Mouse (Mus musculus) heart, postnatal 0 days (tissue): ENCODE data around the gene C1ql4. TPM values are rescaled to one million over a fixed set of nuclear protein-coding genes. Genes with fewer than 3 reads are reported as not detected.

Experiments used
- ATAC-seq: fragments of 200-750 bp; cut with Nextera tagmentation; 2 replicates; pipeline ENCODE4 v1.8.0; 2017; ENCODE audit warnings: low read depth, moderate number of reproducible peaks, moderate library complexity; ENCODE audit not compliant: insufficient read depth
- DNase-seq: peaks from one replicate; pipeline ENCODE4 v3.0.0-alpha.2; 2016; ENCODE audit warnings: low spot score
- H3K27ac ChIP-seq: fragments of 300-500 bp; sonication (generic); 2 replicates; pipeline ENCODE4 v1.5.1; 2014; ENCODE audit warnings: low read depth, mild to moderate bottlenecking
- H3K27me3 ChIP-seq: fragments of 300-500 bp; sonication (generic); 2 replicates; pipeline ENCODE4 v1.6.1; 2014; ENCODE audit warnings: low read length, mixed read lengths; ENCODE audit not compliant: control insufficient read depth, insufficient read depth
- H3K36me3 ChIP-seq: fragments of 300-500 bp; sonication (generic); replicated peaks from 2 replicates; pipeline ENCODE4 v1.6.1; 2014; ENCODE audit warnings: low read length, mixed read lengths; ENCODE audit not compliant: control insufficient read depth, insufficient read depth
- H3K4me1 ChIP-seq: fragments of 300-500 bp; sonication (generic); 2 replicates; pipeline ENCODE4 v1.6.1; 2014; ENCODE audit warnings: antibody characterized with exemption; ENCODE audit not compliant: control insufficient read depth, insufficient read depth
- H3K4me2 ChIP-seq: fragments of 300-500 bp; sonication (generic); 2 replicates; pipeline ENCODE4 v1.6.1; 2014; ENCODE audit warnings: low read depth, mild to moderate bottlenecking, low read length, moderate library complexity
- H3K4me3 ChIP-seq: fragments of 300-500 bp; sonication (generic); 2 replicates; pipeline ENCODE4 v1.5.1; 2014; ENCODE audit warnings: low read depth, low read length
- H3K9ac ChIP-seq: fragments of 300-500 bp; sonication (generic); replicated peaks from 2 replicates; pipeline ENCODE4 v1.6.1; 2014; ENCODE audit warnings: low read depth, low read length, mixed read lengths
- H3K9me3 ChIP-seq: fragments of 300-500 bp; sonication (generic); replicated peaks from 2 replicates; pipeline ENCODE4 v1.6.1; 2016; ENCODE audit warnings: low read length; ENCODE audit not compliant: control insufficient read depth
- CTCF ChIP-seq: IDR thresholded peaks from 2 replicates; pipeline ENCODE4 v1.5.1; 2016; ENCODE audit warnings: antibody characterized with exemption, control low read depth, low read depth
- EP300 ChIP-seq: IDR thresholded peaks from 2 replicates; pipeline ENCODE4 v1.6.1; 2016; ENCODE audit warnings: antibody characterized with exemption, low read depth
- WGBS: fragments of 180-500 bp; shearing (Covaris S2); extraction: QIAGEN DNeasy Blood & Tissue Kit; methylation state at CpG from one replicate; pipeline ENCODE4 v1.1.7; 2014; 5-methylcytosine and 5-hydroxymethylcytosine counted together
- polyA plus RNA-seq: library from polyadenylated mRNA; unstranded; fragments of >200 nt; fragmentation: Nextera tagmentation; extraction: Ambion mirVana; gene quantifications from 2 replicates; pipeline ENCODE4 v1.2.1, GENCODE M21; 2015
- total RNA-seq: library from RNA; depleted of rRNA; stranded (reverse); fragments of >200 nt; gene quantifications from 2 replicates; pipeline ENCODE4 v1.2.3, GENCODE M21; 2014; ENCODE audit warnings: low replicate concordance

C1ql4 gene
- total and polyA plus RNA-seq, 2 experiments from 2014 or later = 0.20 TPM; not detected in 1

GRCm38 (mm10) chr15:99126816-99127365, 39.3 kb upstream of the C1ql4 start:
- DNase-seq (no peak), ATAC-seq (peak; percentile 19)
- under 1% methylated on average over 30 of the region's 35 CpGs for WGBS

DNA sequence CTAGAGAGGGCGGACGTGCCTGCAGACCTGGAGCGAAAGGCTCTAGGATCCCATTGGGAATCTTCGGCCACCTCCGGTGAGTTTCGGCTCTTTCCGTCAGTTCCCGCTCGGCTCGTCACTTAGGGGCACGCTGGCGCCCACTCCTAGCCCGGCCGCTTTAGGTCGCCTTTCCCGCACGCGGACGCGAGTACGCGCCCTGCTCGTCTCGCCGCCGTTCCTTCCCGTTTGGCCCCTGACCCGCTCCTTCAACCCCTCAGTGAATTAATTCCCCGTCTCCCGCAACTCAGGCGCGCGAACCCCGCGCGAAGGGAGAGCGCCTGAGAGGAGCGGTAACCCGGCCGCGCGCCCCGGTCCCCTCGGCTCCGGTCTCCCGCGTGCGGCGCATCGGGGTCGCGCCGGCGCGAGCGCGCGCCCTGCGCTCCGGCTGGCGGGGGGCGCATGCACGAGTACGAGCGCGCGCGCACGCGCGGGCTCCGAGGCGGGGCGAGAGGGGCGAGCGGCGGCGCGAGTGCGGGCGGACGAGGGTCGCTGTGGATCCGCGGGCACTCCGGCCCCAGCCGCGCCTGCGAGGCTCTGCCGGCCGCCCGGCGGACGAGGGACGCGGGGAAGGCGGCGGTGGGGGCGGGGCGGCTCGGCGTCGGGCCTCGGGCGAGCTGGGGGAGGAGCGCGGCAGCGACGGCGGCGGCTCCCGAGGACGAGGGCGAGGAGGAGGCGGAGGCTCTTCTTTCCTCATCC, 38.6 kb upstream of the C1ql4 start:
- ATAC-seq = peak; percentile 89
- TF ChIP-seq CTCF (no peak), EP300 (no peak)
- no peaks in the 10 kb centered on the region for H3K9me3 ChIP-seq

More at GRCm38 (mm10) chr15:99126816-99127365, 39.3 kb upstream of the C1ql4 start:
- no peak for TF ChIP-seq EP300
- TF ChIP-seq CTCF = no peak
- peak overlapping the region; percentile 96 for H3K9ac ChIP-seq
- peak overlapping the region; percentile 94 for H3K27ac ChIP-seq
- H3K27me3 ChIP-seq = no peaks in the 10 kb centered on the region
- H3K36me3 ChIP-seq = 0 out of 2 replicates have a peak, but pooled peaks cover 6% of the 10 kb centered on the region
- H3K4me1 ChIP-seq = peaks cover 27% of the 10 kb centered on the region; the same call in 1 of the 2 replicates
- peak overlapping the region; percentile 97 for H3K4me3 ChIP-seq
- no peaks in the 10 kb centered on the region for H3K9me3 ChIP-seq
- peak overlapping the region; percentile 88 for H3K4me2 ChIP-seq

GRCm38 (mm10) chr15:99125711-99126080, 38.1 kb upstream of the C1ql4 start, which contains the start of gene Spats2:
TSS of gene Spats2 (plus strand) at chr15:99125916.
- no peaks in the 10 kb centered on the region for H3K36me3 ChIP-seq
- H3K27me3 ChIP-seq = no peaks in the 10 kb centered on the region
- no peak for TF ChIP-seq CTCF
- no peak for TF ChIP-seq EP300
- peak within 1 kb of the TSS; percentile 88 for H3K4me2 ChIP-seq
- ATAC-seq = no peak
- peaks cover 26% of the 10 kb centered on the region; the same call in 1 of the 2 replicates for H3K4me1 ChIP-seq
- peak within 1 kb of the TSS; percentile 94 for H3K27ac ChIP-seq
- WGBS = 2% methylated on average over 12 of the region's 12 CpGs
- H3K9me3 ChIP-seq = no peaks in the 10 kb centered on the region
- no peak for DNase-seq
- H3K9ac ChIP-seq = peak within 1 kb of the TSS; percentile 96
- H3K4me3 ChIP-seq = peak within 1 kb of the TSS; percentile 97

More for the DNA sequence above, 38.6 kb upstream of the C1ql4 start:
- peak overlapping the region; percentile 97 for H3K4me3 ChIP-seq
- H3K4me1 ChIP-seq = peaks cover 27% of the 10 kb centered on the region; the same call in 1 of the 2 replicates
- peak overlapping the region; percentile 96 for H3K9ac ChIP-seq
- DNase-seq = peak; percentile 73
- H3K4me2 ChIP-seq = peak overlapping the region; percentile 88
- 0 out of 2 replicates have a peak, but pooled peaks cover under 1% of the 10 kb centered on the region for H3K36me3 ChIP-seq
- peak overlapping the region; percentile 94 for H3K27ac ChIP-seq
- H3K27me3 ChIP-seq = no peaks in the 10 kb centered on the region
- under 1% methylated on average over 90 of the region's 115 CpGs for WGBS

- no peak overlapping the region for H3K4me2 ChIP-seq
- WGBS = 77% methylated on average over 2 of the region's 2 CpGs
- H3K4me1 ChIP-seq = 0 out of 2 replicates have a peak, but pooled peaks cover 4% of the 10 kb centered on the region
- no peak overlapping the region for H3K27ac ChIP-seq
- no peak overlapping the region for H3K4me3 ChIP-seq
- ATAC-seq (no peak), DNase-seq (no peak)
- no peaks in the 10 kb centered on the region for H3K36me3 ChIP-seq
- H3K9me3 ChIP-seq = no peaks in the 10 kb centered on the region
- no peaks in the 10 kb centered on the region for H3K27me3 ChIP-seq
- TF ChIP-seq CTCF = no peak
- TF ChIP-seq EP300 = no peak
- no peak overlapping the region for H3K9ac ChIP-seq
Measured at GRCm38 (mm10) chr15:99122642-99123041, 35.0 kb upstream of the C1ql4 start.

DNA sequence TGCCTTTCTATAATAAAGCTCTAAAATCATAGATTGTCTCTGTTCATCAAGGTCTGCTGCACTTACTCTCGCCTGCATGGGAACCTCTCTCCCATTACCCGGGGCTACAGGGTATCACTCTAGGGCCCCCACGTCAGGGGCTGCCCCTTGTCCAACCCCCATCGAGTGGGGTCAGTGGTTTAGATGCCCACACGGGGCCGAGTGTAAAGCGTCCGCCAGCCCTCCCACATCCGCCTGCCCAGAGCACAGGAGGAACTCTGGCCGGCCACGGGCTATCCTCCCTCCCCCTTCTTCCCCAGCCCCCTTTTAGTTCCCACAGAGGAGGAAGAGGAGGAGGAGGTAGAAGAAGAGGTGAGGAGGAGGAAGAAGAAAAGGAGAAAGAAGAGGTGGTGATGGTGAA, 33.2 kb upstream of the C1ql4 start:
- no peak overlapping the region for H3K9ac ChIP-seq

More for the DNA sequence above, 33.2 kb upstream of the C1ql4 start:
- DNase-seq (no peak), ATAC-seq (peak; percentile 13; the same call in 1 of the 2 replicates)
- no peak overlapping the region for H3K4me3 ChIP-seq
- TF ChIP-seq CTCF = no peak
- TF ChIP-seq EP300 = no peak
- H3K36me3 ChIP-seq = no peaks in the 10 kb centered on the region
- no peaks in the 10 kb centered on the region for H3K9me3 ChIP-seq
- H3K27me3 ChIP-seq = no peaks in the 10 kb centered on the region
- no peak overlapping the region for H3K27ac ChIP-seq
- 21% methylated on average over 11 of the region's 11 CpGs for WGBS
- H3K4me2 ChIP-seq = no peak overlapping the region
- H3K4me1 ChIP-seq = no peaks in the 10 kb centered on the region
